Mouse (Mus musculus): ENCODE measurements around the gene Lta. TPM values are rescaled to one million over a fixed set of nuclear protein-coding genes. Genes with fewer than 3 reads are reported as not detected.

Lta gene
- polyA plus RNA-seq, 1 experiment from 2014 or later, result 0.28 TPM

DNA sequence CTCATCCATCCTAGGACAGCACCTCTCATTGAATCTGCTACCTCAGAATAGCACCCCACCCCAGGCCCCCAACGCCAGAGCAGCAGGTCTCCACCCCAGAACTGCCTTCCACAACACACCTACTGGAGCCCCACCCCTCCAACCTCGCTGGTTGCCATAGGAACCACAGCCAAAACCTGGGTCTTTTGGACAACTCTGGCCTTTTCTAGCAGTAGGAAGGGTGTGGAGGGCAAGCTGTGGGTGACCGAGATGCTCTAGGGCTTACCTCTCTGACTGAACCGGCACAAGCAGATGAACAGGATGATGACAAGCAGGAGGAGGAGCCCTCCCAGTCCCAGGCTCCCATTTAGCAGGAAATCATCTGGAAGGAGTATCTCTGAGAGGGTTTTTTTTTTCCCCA, 18.5 kb downstream of the Lta start:
- Histone ChIP-seq H3K27ac (ENCODE audit: low read depth, low read length) (no peak overlapping the region), H3K36me3 (ENCODE audit: control insufficient read depth, insufficient read depth, low read length) (no peaks in the 10 kb centered on the region), H3K4me1 (ENCODE audit: control insufficient read depth, insufficient read depth, low read length) (no peaks in the 10 kb centered on the region), H3K4me2 (ENCODE audit: low read depth) (peak overlapping the region; percentile 52), H3K9ac (ENCODE audit: low read length) (no peak overlapping the region), H3K9me3 (ENCODE audit: control insufficient read depth, low read length) (no peaks in the 10 kb centered on the region), H3K4me3 (ENCODE audit: low read depth, low read length) (no peak overlapping the region), H3K27me3 (ENCODE audit: control insufficient read depth, insufficient read depth, low read length) (no peaks in the 10 kb centered on the region)
- DNase-seq (ENCODE audit: low spot score), result peak; percentile 40
- WGBS, result 0% methylated on average over 4 of the region's 4 CpGs
- ATAC-seq (ENCODE audit: insufficient read depth, low FRiP score, low TSS enrichment), result no peak

DNA sequence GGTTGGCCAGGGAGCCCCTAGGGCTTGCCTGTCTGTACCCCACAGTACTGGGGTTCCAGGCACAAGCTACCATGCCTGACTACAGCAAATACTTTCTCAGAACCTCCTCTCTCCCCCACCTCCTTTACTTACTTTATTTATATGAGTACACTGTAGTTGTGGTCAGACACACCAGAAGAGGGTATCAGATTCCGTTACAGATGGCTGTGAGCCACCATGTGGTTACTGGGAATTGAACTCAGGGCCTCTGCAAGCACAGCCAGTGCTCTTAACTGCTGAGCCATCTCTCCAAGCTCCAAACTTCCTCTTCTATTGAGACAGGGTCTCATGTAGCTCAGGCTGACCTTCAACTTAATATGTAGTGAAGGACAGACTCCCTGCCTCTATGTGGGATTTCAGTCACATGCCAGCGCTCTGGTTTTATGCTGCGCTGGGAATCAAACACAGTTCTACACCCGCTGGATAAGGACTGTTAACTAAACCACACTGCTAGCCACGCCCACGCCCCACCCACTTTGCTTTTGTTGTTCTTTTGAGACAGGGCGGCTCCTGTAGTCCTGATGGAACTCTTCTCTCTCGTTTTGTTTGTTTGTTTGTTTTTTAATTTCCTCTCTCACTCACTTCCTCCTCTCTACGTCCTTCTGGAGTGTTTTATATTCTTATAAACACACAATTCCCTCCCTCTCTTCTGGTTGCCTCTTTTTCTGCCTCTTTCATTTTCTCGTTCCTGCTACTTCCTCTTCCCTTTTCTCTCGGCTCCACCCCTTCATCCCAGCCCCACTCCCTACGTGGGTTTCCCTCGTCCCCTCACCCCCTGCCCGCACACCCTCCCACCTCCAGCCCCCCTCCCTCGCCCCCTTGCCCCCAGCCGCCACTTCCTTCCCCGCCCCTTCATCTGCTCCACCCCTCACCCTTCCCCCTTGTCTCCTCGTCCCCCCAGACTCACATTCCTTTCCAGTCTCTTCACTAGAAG, 19.2 kb downstream of the Lta start:
- Histone ChIP-seq H3K9ac (ENCODE audit: low read length) (peak overlapping the region; percentile 49), H3K4me2 (ENCODE audit: low read depth) (peak overlapping the region; percentile 52), H3K36me3 (ENCODE audit: control insufficient read depth, insufficient read depth, low read length) (no peaks in the 10 kb centered on the region), H3K4me1 (ENCODE audit: control insufficient read depth, insufficient read depth, low read length) (no peaks in the 10 kb centered on the region), H3K27me3 (ENCODE audit: control insufficient read depth, insufficient read depth, low read length) (no peaks in the 10 kb centered on the region), H3K9me3 (ENCODE audit: control insufficient read depth, low read length) (no peaks in the 10 kb centered on the region), H3K27ac (ENCODE audit: low read depth, low read length) (no peak overlapping the region), H3K4me3 (ENCODE audit: low read depth, low read length) (peak overlapping the region; percentile 34)
- no peak for ATAC-seq (ENCODE audit: insufficient read depth, low FRiP score, low TSS enrichment)
- peak; percentile 76 for DNase-seq (ENCODE audit: low spot score)
- WGBS, result 3% methylated on average over 18 of the region's 18 CpGs

GRCm38 (mm10) chr17:35180093-35180492, 25.1 kb downstream of the Lta start:
- H3K4me1 ChIP-seq (ENCODE audit: control insufficient read depth, insufficient read depth, low read length), result no peaks in the 10 kb centered on the region
- H3K27ac ChIP-seq (ENCODE audit: low read depth, low read length), result no peak overlapping the region
- no peak overlapping the region for H3K9ac ChIP-seq (ENCODE audit: low read length)
- 84% methylated on average over 5 of the region's 5 CpGs for WGBS
- DNase-seq (ENCODE audit: low spot score) (no peak), ATAC-seq (ENCODE audit: insufficient read depth, low FRiP score, low TSS enrichment) (no peak)
- no peaks in the 10 kb centered on the region for H3K36me3 ChIP-seq (ENCODE audit: control insufficient read depth, insufficient read depth, low read length)
- H3K27me3 ChIP-seq (ENCODE audit: control insufficient read depth, insufficient read depth, low read length), result no peaks in the 10 kb centered on the region
- H3K4me2 ChIP-seq (ENCODE audit: low read depth), result no peak overlapping the region
- H3K9me3 ChIP-seq (ENCODE audit: control insufficient read depth, low read length), result no peaks in the 10 kb centered on the region
- H3K4me3 ChIP-seq (ENCODE audit: low read depth, low read length), result no peak overlapping the region

DNA sequence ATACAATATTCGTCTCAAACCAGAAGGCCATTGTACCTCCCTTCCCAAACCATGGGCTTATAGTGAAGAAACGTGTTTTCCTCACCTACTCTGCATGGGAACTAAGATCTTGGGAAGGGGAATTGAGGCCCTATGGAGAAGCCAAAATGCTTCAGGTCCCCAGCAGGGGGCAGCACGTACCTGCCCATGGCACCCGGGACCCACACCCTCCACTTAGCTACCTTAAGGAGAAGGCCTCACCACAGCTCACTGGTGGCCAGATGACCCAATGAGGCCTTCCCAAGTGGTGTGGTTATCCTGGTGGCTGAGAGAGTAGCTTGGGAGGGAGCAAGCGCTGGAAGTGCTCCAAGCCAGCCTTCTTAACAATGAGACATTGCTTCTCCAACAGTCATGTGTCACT, 26.6 kb downstream of the Lta start:
- WGBS, result 15% methylated on average over 5 of the region's 5 CpGs
- 0 out of 2 replicates have a peak, but pooled peaks have one; percentile 38 for ATAC-seq (ENCODE audit: insufficient read depth, low FRiP score, low TSS enrichment)
- peak; percentile 73 for DNase-seq (ENCODE audit: low spot score)
- H3K27me3 ChIP-seq (ENCODE audit: control insufficient read depth, insufficient read depth, low read length), result no peaks in the 10 kb centered on the region
- H3K4me3 ChIP-seq (ENCODE audit: low read depth, low read length), result no peak overlapping the region
- no peaks in the 10 kb centered on the region for H3K36me3 ChIP-seq (ENCODE audit: control insufficient read depth, insufficient read depth, low read length)
- H3K9me3 ChIP-seq (ENCODE audit: control insufficient read depth, low read length), result no peaks in the 10 kb centered on the region
- H3K9ac ChIP-seq (ENCODE audit: low read length), result no peak overlapping the region
- no peak overlapping the region for H3K4me2 ChIP-seq (ENCODE audit: low read depth)
- H3K4me1 ChIP-seq (ENCODE audit: control insufficient read depth, insufficient read depth, low read length), result no peaks in the 10 kb centered on the region
- H3K27ac ChIP-seq (ENCODE audit: low read depth, low read length), result no peak overlapping the region

DNA sequence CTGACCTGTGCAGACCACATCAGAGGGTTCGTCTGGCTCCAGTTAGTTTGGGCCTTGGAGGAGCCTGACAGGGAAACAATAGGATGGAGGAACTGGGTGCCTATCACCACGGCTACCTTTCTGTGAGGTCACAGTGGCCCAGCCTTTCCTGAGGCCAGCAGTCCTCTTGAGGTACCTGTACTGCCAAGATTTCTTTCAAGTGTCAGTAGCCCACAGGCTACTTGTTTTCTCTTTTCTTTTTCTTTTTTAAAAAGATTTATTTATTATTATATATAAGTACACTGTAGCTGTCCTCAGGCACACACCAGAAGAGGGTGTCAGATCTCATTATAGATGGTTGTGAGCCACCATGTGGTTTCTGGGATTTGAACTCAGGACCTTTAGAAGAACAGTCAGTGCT, 29.2 kb downstream of the Lta start, which contains the start of gene Aif1:
Gene Aif1 (minus strand): TSS at position 101 of the 400 bp plus-strand sequence.
- ATAC-seq (ENCODE audit: insufficient read depth, low FRiP score, low TSS enrichment) (no peak), DNase-seq (ENCODE audit: low spot score) (no peak)
- Histone ChIP-seq H3K27ac (ENCODE audit: low read depth, low read length) (no peak within 1 kb of the TSS), H3K4me1 (ENCODE audit: control insufficient read depth, insufficient read depth, low read length) (no peaks in the 10 kb centered on the region), H3K27me3 (ENCODE audit: control insufficient read depth, insufficient read depth, low read length) (no peaks in the 10 kb centered on the region), H3K4me2 (ENCODE audit: low read depth) (no peak within 1 kb of the TSS), H3K4me3 (ENCODE audit: low read depth, low read length) (no peak within 1 kb of the TSS), H3K36me3 (ENCODE audit: control insufficient read depth, insufficient read depth, low read length) (no peaks in the 10 kb centered on the region), H3K9me3 (ENCODE audit: control insufficient read depth, low read length) (no peaks in the 10 kb centered on the region), H3K9ac (ENCODE audit: low read length) (no peak within 1 kb of the TSS)
- WGBS, result 65% methylated on average over 2 of the region's 2 CpGs

DNA sequence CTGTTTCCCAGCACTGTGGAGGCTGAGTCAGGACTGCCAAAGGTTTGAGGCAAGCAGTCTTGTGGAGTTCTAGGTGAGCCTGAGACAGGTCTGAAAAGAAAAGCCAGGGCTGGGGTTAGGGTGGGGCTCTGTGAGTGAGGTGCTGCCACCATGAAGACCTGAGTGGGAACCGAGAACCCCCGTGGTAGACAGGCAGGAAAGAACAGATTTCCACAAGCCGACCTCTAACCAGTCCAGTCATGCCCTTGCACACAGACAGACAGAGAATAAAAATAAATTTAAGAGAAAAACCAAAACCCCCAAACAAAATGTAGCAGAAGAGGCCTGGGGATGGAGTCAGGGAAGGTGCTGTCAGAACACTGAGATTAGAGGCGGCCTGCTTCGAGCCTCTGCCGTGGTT, 29.8 kb downstream of the Lta start:
- Histone ChIP-seq H3K4me3 (ENCODE audit: low read depth, low read length) (no peak overlapping the region), H3K9ac (ENCODE audit: low read length) (no peak overlapping the region), H3K27ac (ENCODE audit: low read depth, low read length) (no peak overlapping the region), H3K9me3 (ENCODE audit: control insufficient read depth, low read length) (no peaks in the 10 kb centered on the region), H3K4me1 (ENCODE audit: control insufficient read depth, insufficient read depth, low read length) (no peaks in the 10 kb centered on the region), H3K27me3 (ENCODE audit: control insufficient read depth, insufficient read depth, low read length) (no peaks in the 10 kb centered on the region), H3K4me2 (ENCODE audit: low read depth) (no peak overlapping the region), H3K36me3 (ENCODE audit: control insufficient read depth, insufficient read depth, low read length) (no peaks in the 10 kb centered on the region)
- WGBS, result 84% methylated on average over 6 of the region's 6 CpGs
- ATAC-seq (ENCODE audit: insufficient read depth, low FRiP score, low TSS enrichment) (no peak), DNase-seq (ENCODE audit: low spot score) (no peak)

- Histone ChIP-seq H3K27ac (ENCODE audit: low read depth, low read length) (no peak overlapping the region), H3K9me3 (ENCODE audit: control insufficient read depth, low read length) (no peaks in the 10 kb centered on the region), H3K4me1 (ENCODE audit: control insufficient read depth, insufficient read depth, low read length) (no peaks in the 10 kb centered on the region), H3K4me3 (ENCODE audit: low read depth, low read length) (no peak overlapping the region), H3K4me2 (ENCODE audit: low read depth) (no peak overlapping the region), H3K36me3 (ENCODE audit: control insufficient read depth, insufficient read depth, low read length) (no peaks in the 10 kb centered on the region), H3K9ac (ENCODE audit: low read length) (no peak overlapping the region), H3K27me3 (ENCODE audit: control insufficient read depth, insufficient read depth, low read length) (no peaks in the 10 kb centered on the region)
- ATAC-seq (ENCODE audit: insufficient read depth, low FRiP score, low TSS enrichment) (no peak), DNase-seq (ENCODE audit: low spot score) (no peak)
- 72% methylated on average over 8 of the region's 8 CpGs for WGBS
Measured at GRCm38 (mm10) chr17:35174201-35174977, 30.8 kb downstream of the Lta start.

GRCm38 (mm10) chr17:35173329-35173728, 31.8 kb downstream of the Lta start:
- Histone ChIP-seq H3K4me1 (ENCODE audit: control insufficient read depth, insufficient read depth, low read length) (no peaks in the 10 kb centered on the region), H3K4me3 (ENCODE audit: low read depth, low read length) (no peak overlapping the region), H3K4me2 (ENCODE audit: low read depth) (no peak overlapping the region), H3K9me3 (ENCODE audit: control insufficient read depth, low read length) (no peaks in the 10 kb centered on the region), H3K36me3 (ENCODE audit: control insufficient read depth, insufficient read depth, low read length) (no peaks in the 10 kb centered on the region), H3K27me3 (ENCODE audit: control insufficient read depth, insufficient read depth, low read length) (no peaks in the 10 kb centered on the region), H3K27ac (ENCODE audit: low read depth, low read length) (no peak overlapping the region), H3K9ac (ENCODE audit: low read length) (no peak overlapping the region)
- no peak for ATAC-seq (ENCODE audit: insufficient read depth, low FRiP score, low TSS enrichment)
- DNase-seq (ENCODE audit: low spot score), result no peak
- 75% methylated on average over 3 of the region's 3 CpGs for WGBS
